10 mouse cellular contexts compared by ENCODE assay signal in genomic region chr11:103139951-103140762, GRCm38 (mm10). TPM values are rescaled to one million over a fixed set of nuclear protein-coding genes. Genes with fewer than 3 reads are reported as not detected.
DNase-seq lines count a peak whose midpoint lies in the region; ATAC-seq lines count a peak whose summit lies in the region.
"Had no signal": no experiment of that assay in that cellular context is flagged by ENCODE, and none has a peak within 500 bp of the region (broad histone marks: within the 10 kb centered on the region; RNA-seq: fewer than 3 reads in every experiment).

No protein-coding gene starts in this region.

- no peak for ATAC-seq in megakaryocyte, adult 5-6 weeks (ENCODE audit: poor library complexity, severe bottlenecking)
- no peak for ATAC-seq in hindbrain, embryonic 15.5 days (ENCODE audit: low FRiP score, low read depth)
- no peak for ATAC-seq in stomach, embryonic 15.5 days (ENCODE audit: insufficient read depth, low FRiP score, low read depth)

- no peak overlapping the region for H3K4me2 ChIP-seq in hindbrain, embryonic 15.5 days
- no peak overlapping the region for H3K4me2 ChIP-seq in stomach, embryonic 15.5 days
- H3K4me2 ChIP-seq: midbrain, embryonic 12.5 days had no signal

- H3K27ac ChIP-seq in heart, embryonic 10.5 days: peak overlapping the region; percentile 88
- peak overlapping the region; percentile 93; the same call in 1 of the 2 replicates for H3K27ac ChIP-seq in hindbrain, embryonic 15.5 days (replicated peaks)
- H3K27ac ChIP-seq in stomach, embryonic 15.5 days: peak overlapping the region; percentile 91
- H3K27ac ChIP-seq: midbrain, embryonic 12.5 days had no signal

- 84% methylated on average over 14 of the region's 14 CpGs for WGBS in heart, embryonic 10.5 days
- WGBS in hindbrain, embryonic 15.5 days: 81% methylated on average over 14 of the region's 14 CpGs
- 73% methylated on average over 14 of the region's 14 CpGs for WGBS in stomach, embryonic 15.5 days

- H3K36me3 ChIP-seq in heart, embryonic 10.5 days: peaks cover 15% of the 10 kb centered on the region
- peaks cover 59% of the 10 kb centered on the region for H3K36me3 ChIP-seq in megakaryocyte, embryonic 14.5 days (replicated peaks; ENCODE audit: low read length)
- peaks cover 19% of the 10 kb centered on the region for H3K36me3 ChIP-seq in hindbrain, embryonic 15.5 days
- H3K36me3 ChIP-seq in stomach, embryonic 15.5 days: peaks cover 6% of the 10 kb centered on the region; the same call in 1 of the 2 replicates

- H3K9ac ChIP-seq in hindbrain, embryonic 15.5 days: no peak overlapping the region
- H3K9ac ChIP-seq in stomach, embryonic 15.5 days: no peak overlapping the region

- no peaks in the 10 kb centered on the region for H3K9me3 ChIP-seq in heart, embryonic 10.5 days
- no peaks in the 10 kb centered on the region for H3K9me3 ChIP-seq in megakaryocyte, embryonic 14.5 days
- no peaks in the 10 kb centered on the region for H3K9me3 ChIP-seq in hindbrain, embryonic 15.5 days
- no peaks in the 10 kb centered on the region for H3K9me3 ChIP-seq in stomach, embryonic 15.5 days
- H3K9me3 ChIP-seq: midbrain, embryonic 12.5 days had no signal

- no peak overlapping the region for H3K4me3 ChIP-seq in heart, embryonic 10.5 days
- H3K4me3 ChIP-seq in megakaryocyte, embryonic 14.5 days (replicated peaks): peak overlapping the region; percentile 57
- no peak overlapping the region for H3K4me3 ChIP-seq in hindbrain, embryonic 15.5 days
- no peak overlapping the region for H3K4me3 ChIP-seq in stomach, embryonic 15.5 days (replicated peaks)
- H3K4me3 ChIP-seq: erythroblast, embryonic 14.5 days; midbrain, embryonic 12.5 days had no signal

- DNase-seq in heart, embryonic 10.5 days (ENCODE audit: low spot score): no peak
- no peak for DNase-seq in heart, postnatal 14 days
- DNase-seq in right cerebral cortex, postnatal 4 days: no peak
- DNase-seq in left cerebral cortex, adult 9 months (ENCODE audit: low spot score in 2 of 2): no peak

- no peaks in the 10 kb centered on the region for H3K27me3 ChIP-seq in heart, embryonic 10.5 days (ENCODE audit: insufficient read depth, poor library complexity, severe bottlenecking)
- no peaks in the 10 kb centered on the region for H3K27me3 ChIP-seq in megakaryocyte, embryonic 14.5 days (replicated peaks)
- H3K27me3 ChIP-seq in hindbrain, embryonic 15.5 days: no peaks in the 10 kb centered on the region
- no peaks in the 10 kb centered on the region for H3K27me3 ChIP-seq in stomach, embryonic 15.5 days (replicated peaks)
- H3K27me3 ChIP-seq: midbrain, embryonic 12.5 days had no signal

- peaks cover 62% of the 10 kb centered on the region for H3K4me1 ChIP-seq in heart, embryonic 10.5 days
- peaks cover 97% of the 10 kb centered on the region for H3K4me1 ChIP-seq in megakaryocyte, embryonic 14.5 days
- H3K4me1 ChIP-seq in hindbrain, embryonic 15.5 days (replicated peaks): peaks cover 38% of the 10 kb centered on the region
- peaks cover 38% of the 10 kb centered on the region for H3K4me1 ChIP-seq in stomach, embryonic 15.5 days

- intact Hi-C loops in heart, postnatal 14 days (cut with DNase I): no loop called here

RNA-seq across cellular contexts. Expression of gene Hexim2, which starts 7.9 kb away (rescaled TPM):
- 6.5 and 7.9 TPM in 2 replicates for polyA plus RNA-seq in heart, embryonic 10.5 days (2016; fragmentation: Nextera tagmentation; extraction: Ambion mirVana)
- total RNA-seq in heart, postnatal 14 days (2021): 1 to 10 TPM; 1.8 to 3.3 TPM
- 73.5 and 168 TPM in 2 replicates for polyA plus RNA-seq in megakaryocyte, embryonic 14.5 days (2012; ENCODE audit: insufficient read depth, low replicate concordance)
- total RNA-seq in megakaryocyte, adult 5-6 weeks (2015): 0.25 and 1.8 TPM in 2 replicates
- total RNA-seq in megakaryocyte, adult 5-6 weeks (2017): 1.0 and 2.1 TPM in 2 replicates
- 23.5 and 28.4 TPM in 2 replicates for polyA plus RNA-seq in hindbrain, embryonic 15.5 days (2015; fragmentation: Nextera tagmentation; extraction: Ambion mirVana)
- 6.8 and 8.7 TPM in 2 replicates for polyA plus RNA-seq in stomach, embryonic 15.5 days (2015; fragmentation: Nextera tagmentation; extraction: Ambion mirVana)

RNA-seq across cellular contexts. Expression of gene Hexim1, which starts 24.1 kb away (rescaled TPM):
- 1.8 and 2.8 TPM in 2 replicates for polyA plus RNA-seq in heart, embryonic 10.5 days (2016; fragmentation: Nextera tagmentation; extraction: Ambion mirVana)
- total RNA-seq in heart, postnatal 14 days (2021): 10 to 100 TPM; 18.5 to 20.4 TPM
- 24.4 and 98.1 TPM in 2 replicates for polyA plus RNA-seq in megakaryocyte, embryonic 14.5 days (2012; ENCODE audit: insufficient read depth, low replicate concordance)
- 10.1 TPM in 2 replicates for total RNA-seq in megakaryocyte, adult 5-6 weeks (2015)
- total RNA-seq in megakaryocyte, adult 5-6 weeks (2017): 17.0 and 24.6 TPM in 2 replicates
- 3.7 and 3.9 TPM in 2 replicates for polyA plus RNA-seq in hindbrain, embryonic 15.5 days (2015; fragmentation: Nextera tagmentation; extraction: Ambion mirVana)
- 5.1 and 5.4 TPM in 2 replicates for polyA plus RNA-seq in stomach, embryonic 15.5 days (2015; fragmentation: Nextera tagmentation; extraction: Ambion mirVana)

RNA-seq across cellular contexts. Expression of gene Fmnl1, which starts 30.8 kb away (rescaled TPM):
- polyA plus RNA-seq in heart, embryonic 10.5 days (2016; fragmentation: Nextera tagmentation; extraction: Ambion mirVana): 0.92 and 1.2 TPM in 2 replicates
- 10 to 100 TPM; 16.8 to 21.6 TPM for total RNA-seq in heart, postnatal 14 days (2021)
- polyA plus RNA-seq in megakaryocyte, embryonic 14.5 days (2012; ENCODE audit: insufficient read depth, low replicate concordance): 25.5 and 36.6 TPM in 2 replicates
- total RNA-seq in megakaryocyte, adult 5-6 weeks (2015): 387 and 407 TPM in 2 replicates
- total RNA-seq in megakaryocyte, adult 5-6 weeks (2017): 126 and 152 TPM in 2 replicates
- polyA plus RNA-seq in hindbrain, embryonic 15.5 days (2015; fragmentation: Nextera tagmentation; extraction: Ambion mirVana): 7.0 and 7.8 TPM in 2 replicates
- polyA plus RNA-seq in stomach, embryonic 15.5 days (2015; fragmentation: Nextera tagmentation; extraction: Ambion mirVana): 3.8 and 4.0 TPM in 2 replicates

RNA-seq across cellular contexts. Expression of gene Acbd4, which starts 38.7 kb away (rescaled TPM):
- 9.8 and 10.2 TPM in 2 replicates for polyA plus RNA-seq in heart, embryonic 10.5 days (2016; fragmentation: Nextera tagmentation; extraction: Ambion mirVana)
- 10 to 100 TPM; 30.5 to 34.5 TPM for total RNA-seq in heart, postnatal 14 days (2021)
- polyA plus RNA-seq in megakaryocyte, embryonic 14.5 days (2012; ENCODE audit: insufficient read depth, low replicate concordance): 42.5 and 61.0 TPM in 2 replicates
- total RNA-seq in megakaryocyte, adult 5-6 weeks (2015): 3.2 and 6.2 TPM in 2 replicates
- 9.3 and 9.4 TPM in 2 replicates for total RNA-seq in megakaryocyte, adult 5-6 weeks (2017)
- 11.1 and 13.3 TPM in 2 replicates for polyA plus RNA-seq in hindbrain, embryonic 15.5 days (2015; fragmentation: Nextera tagmentation; extraction: Ambion mirVana)
- 19.2 and 23.7 TPM in 2 replicates for polyA plus RNA-seq in stomach, embryonic 15.5 days (2015; fragmentation: Nextera tagmentation; extraction: Ambion mirVana)

RNA-seq across cellular contexts. Expression of gene Plcd3, which starts 38.7 kb away (rescaled TPM):
- polyA plus RNA-seq in heart, embryonic 10.5 days (2016; fragmentation: Nextera tagmentation; extraction: Ambion mirVana): 3.6 and 4.8 TPM in 2 replicates
- 10 to 100 TPM; 19.4 to 20.9 TPM for total RNA-seq in heart, postnatal 14 days (2021)
- polyA plus RNA-seq in megakaryocyte, embryonic 14.5 days (2012; ENCODE audit: insufficient read depth, low replicate concordance): 0.18 TPM in 1 of 2 replicates, not detected in the other
- not detected in 2 replicates for total RNA-seq in megakaryocyte, adult 5-6 weeks (2015)
- total RNA-seq in megakaryocyte, adult 5-6 weeks (2017): not detected in 2 replicates
- 3.7 and 4.4 TPM in 2 replicates for polyA plus RNA-seq in hindbrain, embryonic 15.5 days (2015; fragmentation: Nextera tagmentation; extraction: Ambion mirVana)
- 3.5 and 3.6 TPM in 2 replicates for polyA plus RNA-seq in stomach, embryonic 15.5 days (2015; fragmentation: Nextera tagmentation; extraction: Ambion mirVana)
